Mouse (Mus musculus) lung, postnatal 0 days (tissue): ENCODE data around the gene Gstp1. TPM values are rescaled to one million over a fixed set of nuclear protein-coding genes. Genes with fewer than 3 reads are reported as not detected.
"Not testable (repeated sequence)": the region's sequence is repeated elsewhere in the genome, so short reads cannot be mapped to it uniquely, and the experiment has no call there.

Source experiments
- ATAC-seq: fragments of 200-750 bp; cut with Nextera tagmentation; 2 replicates; pipeline ENCODE4 v1.8.0; 2017; ENCODE audit warnings: moderate library complexity
- DNase-seq: peaks from one replicate; pipeline ENCODE4 v3.0.0-alpha.2; 2016; ENCODE audit warnings: low spot score
- H3K27ac ChIP-seq: fragments of 300-500 bp; sonication (generic); 2 replicates; pipeline ENCODE4 v1.5.1; 2014; ENCODE audit warnings: antibody characterized with exemption, mild to moderate bottlenecking, low read length, mixed read lengths
- H3K27me3 ChIP-seq: fragments of 300-500 bp; sonication (generic); replicated peaks from 2 replicates; pipeline ENCODE4 v1.6.1; 2014; ENCODE audit warnings: low read length, mixed read lengths; ENCODE audit not compliant: insufficient read depth
- H3K36me3 ChIP-seq: fragments of 300-500 bp; sonication (generic); 2 replicates; pipeline ENCODE4 v1.6.1; 2014; ENCODE audit warnings: low read length, mixed read lengths; ENCODE audit not compliant: insufficient read depth
- H3K4me1 ChIP-seq: fragments of 300-500 bp; sonication (generic); 2 replicates; pipeline ENCODE4 v1.6.1; 2014; ENCODE audit warnings: antibody characterized with exemption, low read depth, low read length, mixed read lengths; ENCODE audit not compliant: insufficient read depth
- H3K4me2 ChIP-seq: fragments of 300-500 bp; sonication (generic); replicated peaks from 2 replicates; pipeline ENCODE4 v1.6.1; 2014; ENCODE audit warnings: low read depth, mild to moderate bottlenecking, low read length, moderate library complexity, mixed read lengths
- H3K4me3 ChIP-seq: fragments of 300-500 bp; sonication (generic); 2 replicates; pipeline ENCODE4 v1.5.1; 2014; ENCODE audit warnings: low read depth, low read length
- H3K9ac ChIP-seq: fragments of 300-500 bp; sonication (generic); replicated peaks from 2 replicates; pipeline ENCODE4 v1.6.1; 2014; ENCODE audit warnings: low read depth, mild to moderate bottlenecking
- H3K9me3 ChIP-seq: fragments of 300-500 bp; sonication (generic); 2 replicates; pipeline ENCODE4 v1.6.1; 2016; ENCODE audit warnings: low read length, mixed read lengths
- CTCF ChIP-seq: IDR thresholded peaks from 2 replicates; pipeline ENCODE4 v1.5.1; 2016; ENCODE audit warnings: antibody characterized with exemption, mild to moderate bottlenecking
- EP300 ChIP-seq: IDR thresholded peaks from 2 replicates; pipeline ENCODE4 v1.6.1; 2016; ENCODE audit warnings: antibody characterized with exemption, mild to moderate bottlenecking, control low read depth
- WGBS: fragments of 180-500 bp; shearing (Covaris S2); extraction: QIAGEN DNeasy Blood & Tissue Kit; methylation state at CpG from one replicate; pipeline ENCODE4 v1.1.7; 2014; 5-methylcytosine and 5-hydroxymethylcytosine counted together
- polyA plus RNA-seq: library from polyadenylated mRNA; unstranded; fragments of >200 nt; fragmentation: Nextera tagmentation; extraction: Ambion mirVana; gene quantifications from 2 replicates; pipeline ENCODE4 v1.2.1, GENCODE M21; 2015

Gene Gstp1
- polyA plus RNA-seq, 1 experiment from 2014 or later: 288 TPM

GRCm38 (mm10) chr19:4051016-4051415 is 13.2 kb upstream of the Gstp1 start:
- 93% methylated on average over 5 of the region's 5 CpGs for WGBS
- no peak overlapping the region for H3K4me2 ChIP-seq
- H3K27ac ChIP-seq: no peak overlapping the region
- ATAC-seq: no peak
- TF ChIP-seq CTCF (peak; percentile 24; the same call in 1 of the 2 replicates), EP300 (no peak)
- no peak overlapping the region for H3K4me3 ChIP-seq
- no peak for DNase-seq
- no peaks in the 10 kb centered on the region for H3K36me3 ChIP-seq
- no peaks in the 10 kb centered on the region for H3K4me1 ChIP-seq
- no peak overlapping the region for H3K9ac ChIP-seq
- H3K9me3 ChIP-seq: no peaks in the 10 kb centered on the region
- no peaks in the 10 kb centered on the region for H3K27me3 ChIP-seq

GRCm38 (mm10) chr19:4049069-4049468 is 11.3 kb upstream of the Gstp1 start:
- ATAC-seq, H3K27me3 ChIP-seq, H3K4me1 ChIP-seq, H3K9me3 ChIP-seq, H3K36me3 ChIP-seq, H3K4me2 ChIP-seq, DNase-seq, H3K9ac ChIP-seq, H3K4me3 ChIP-seq, H3K27ac ChIP-seq: not testable (repeated sequence)
- WGBS: 80% methylated on average over 5 of the region's 5 CpGs
- peak; percentile 36; the same call in 1 of the 2 replicates for TF ChIP-seq CTCF

GRCm38 (mm10) chr19:4047859-4048258 is 10.1 kb upstream of the Gstp1 start:
- Histone ChIP-seq H3K9me3 (no peaks in the 10 kb centered on the region), H3K36me3 (no peaks in the 10 kb centered on the region), H3K27me3 (no peaks in the 10 kb centered on the region), H3K4me2 (no peak overlapping the region), H3K4me3 (no peak overlapping the region), H3K9ac (no peak overlapping the region), H3K27ac (no peak overlapping the region), H3K4me1 (peaks cover 4% of the 10 kb centered on the region; the same call in 1 of the 2 replicates)
- no peak for ATAC-seq
- TF ChIP-seq EP300 (no peak), CTCF (peak; percentile 88)
- 17% methylated on average over 4 of the region's 4 CpGs for WGBS
- peak; percentile 89 for DNase-seq

- H3K27ac ChIP-seq: peak overlapping the region; percentile 55; the same call in 1 of the 2 replicates
- DNase-seq (no peak), ATAC-seq (no peak)
- H3K4me2 ChIP-seq: no peak overlapping the region
- H3K27me3 ChIP-seq: no peaks in the 10 kb centered on the region
- peaks cover 4% of the 10 kb centered on the region; the same call in 1 of the 2 replicates for H3K4me1 ChIP-seq
- TF ChIP-seq EP300 (no peak), CTCF (no peak)
- H3K9ac ChIP-seq: no peak overlapping the region
- 68% methylated on average over 8 of the region's 8 CpGs for WGBS
- no peaks in the 10 kb centered on the region for H3K9me3 ChIP-seq
- H3K4me3 ChIP-seq: no peak overlapping the region
- no peaks in the 10 kb centered on the region for H3K36me3 ChIP-seq
Observed at GRCm38 (mm10) chr19:4046866-4047254, 9.1 kb upstream of the Gstp1 start.

DNA sequence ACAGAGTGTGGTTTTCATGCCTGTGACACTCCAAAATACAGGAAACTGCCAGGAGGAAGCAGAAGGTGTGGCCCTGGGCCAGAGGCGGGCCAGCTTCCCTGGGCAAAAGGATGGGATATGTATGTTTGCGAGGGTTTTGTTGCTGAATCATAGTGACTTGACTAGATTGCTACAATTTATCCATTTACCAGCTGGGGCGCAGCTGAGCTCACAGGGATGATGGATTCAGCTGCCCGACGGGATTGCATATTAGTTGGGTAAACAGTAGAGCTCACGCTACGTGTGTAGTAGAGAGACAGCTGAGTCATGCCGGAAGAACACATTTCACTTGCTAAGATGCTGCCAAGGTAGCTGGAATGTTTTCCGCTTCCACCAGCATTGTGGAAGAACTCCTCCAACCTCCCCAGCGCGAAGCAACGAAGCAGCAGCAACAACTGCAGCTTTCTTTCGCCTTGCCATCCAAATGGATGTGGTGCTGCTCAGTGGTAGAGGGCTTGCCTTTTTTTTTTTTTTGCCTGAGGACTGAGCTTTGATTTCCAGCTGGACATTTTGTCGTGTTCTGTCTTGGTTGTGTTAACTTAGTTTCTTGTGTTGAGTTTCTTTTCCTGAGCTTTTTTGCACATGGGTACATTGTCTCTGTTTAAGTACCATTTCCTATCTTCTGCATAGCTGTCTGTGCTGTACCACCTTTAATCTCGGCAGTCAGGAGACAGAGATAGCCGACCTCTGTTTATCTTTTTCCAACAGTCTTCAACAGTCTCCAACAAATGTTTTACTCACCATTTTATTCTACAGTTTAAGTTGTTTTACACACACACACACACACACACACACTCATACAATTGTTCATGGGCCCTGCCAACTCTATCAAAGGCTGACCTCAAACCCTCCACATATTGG is 8.4 kb upstream of the Gstp1 start, which contains the start of gene Gstp2:
Gstp2 (minus strand) TSS at position 58 of the 900 bp plus-strand sequence.
- TF ChIP-seq EP300 (peak; percentile 95), CTCF (peak; percentile 82)
- H3K27me3 ChIP-seq: no peaks in the 10 kb centered on the region
- H3K9ac ChIP-seq: no peak within 1 kb of the TSS
- peak within 1 kb of the TSS; percentile 78 for H3K27ac ChIP-seq
- H3K36me3 ChIP-seq: no peaks in the 10 kb centered on the region
- H3K9me3 ChIP-seq: no peaks in the 10 kb centered on the region
- H3K4me3 ChIP-seq: no peak within 1 kb of the TSS
- H3K4me2 ChIP-seq: 0 out of 2 replicates have a peak within 1 kb of the TSS, but pooled peaks have one; percentile 3
- DNase-seq (peak; percentile 98), ATAC-seq (peak; percentile 95)
- WGBS: 10% methylated on average over 16 of the region's 16 CpGs
- peaks cover 4% of the 10 kb centered on the region; the same call in 1 of the 2 replicates for H3K4me1 ChIP-seq

DNA sequence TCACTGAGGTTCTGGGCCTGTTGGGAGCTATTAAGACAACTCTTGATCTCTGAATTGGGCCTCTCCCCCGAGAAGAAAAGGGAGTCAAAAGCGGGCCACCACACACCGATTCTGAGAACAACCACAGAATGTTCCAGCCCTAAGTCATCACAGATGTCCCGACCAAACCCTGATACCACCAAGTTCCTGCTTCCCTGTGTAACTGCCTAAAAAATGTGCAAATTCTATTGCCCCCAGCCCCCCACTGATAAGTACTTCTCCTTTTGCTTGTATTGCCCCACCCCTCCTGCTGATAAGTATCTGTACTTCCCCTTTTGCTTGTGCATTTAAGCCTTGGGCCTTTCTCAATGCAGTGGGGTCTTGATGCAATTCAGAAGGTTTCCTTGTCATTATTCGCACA is 6.3 kb upstream of the Gstp1 start:
- WGBS: 79% methylated on average over 5 of the region's 5 CpGs
- not testable (repeated sequence) for ATAC-seq, H3K27ac ChIP-seq, H3K4me1 ChIP-seq, H3K4me2 ChIP-seq, H3K36me3 ChIP-seq, H3K27me3 ChIP-seq, H3K9ac ChIP-seq, H3K4me3 ChIP-seq, DNase-seq, H3K9me3 ChIP-seq
